Mouse (Mus musculus) liver, embryonic 16.5 days (tissue): ENCODE results near the gene Wdfy3. TPM values are rescaled to one million over a fixed set of nuclear protein-coding genes. Genes with fewer than 3 reads are reported as not detected.
A peak's percentile ranks its signal among the peaks of the same experiment; 100 is the strongest.

Experiments
- ATAC-seq: fragments of 200-750 bp; cut with Nextera tagmentation; 2 replicates; pipeline ENCODE4 v1.8.0; 2017; ENCODE audit warnings: low read depth, mild to moderate bottlenecking, moderate number of reproducible peaks, moderate library complexity
- H3K27ac ChIP-seq: fragments of 300-500 bp; sonication (generic); 2 replicates; pipeline ENCODE4 v1.5.1; 2014; ENCODE audit warnings: mild to moderate bottlenecking, low read length
- H3K27me3 ChIP-seq: fragments of 300-500 bp; sonication (generic); 2 replicates; pipeline ENCODE4 v1.6.1; 2014; ENCODE audit warnings: low read depth, low read length, mixed read lengths; ENCODE audit not compliant: control insufficient read depth, insufficient read depth
- H3K36me3 ChIP-seq: fragments of 300-500 bp; sonication (generic); 2 replicates; pipeline ENCODE4 v1.6.1; 2014; ENCODE audit warnings: mild to moderate bottlenecking; ENCODE audit not compliant: control insufficient read depth, insufficient read depth
- H3K4me1 ChIP-seq: fragments of 300-500 bp; sonication (generic); 2 replicates; pipeline ENCODE4 v1.6.1; 2014; ENCODE audit warnings: low read depth, low read length, mixed read lengths; ENCODE audit not compliant: control insufficient read depth
- H3K4me2 ChIP-seq: fragments of 300-500 bp; sonication (generic); 2 replicates; pipeline ENCODE4 v1.6.1; 2014; ENCODE audit warnings: low read depth, low read length, mixed read lengths
- H3K4me3 ChIP-seq: fragments of 300-500 bp; sonication (generic); 2 replicates; pipeline ENCODE4 v1.5.1; 2014; ENCODE audit warnings: low read depth, mild to moderate bottlenecking, low read length
- H3K9ac ChIP-seq: fragments of 300-500 bp; sonication (generic); 2 replicates; pipeline ENCODE4 v1.6.1; 2014; ENCODE audit warnings: low read depth, low read length
- H3K9me3 ChIP-seq: fragments of 300-500 bp; sonication (generic); replicated peaks from 2 replicates; pipeline ENCODE4 v1.6.1; 2016; ENCODE audit warnings: low read length; ENCODE audit not compliant: control insufficient read depth
- WGBS: fragments of 180-500 bp; shearing (Covaris S2); extraction: QIAGEN DNeasy Blood & Tissue Kit; methylation state at CpG from one replicate; pipeline ENCODE4 v1.1.7; 2014; ENCODE audit not compliant: insufficient replicate concordance; 5-methylcytosine and 5-hydroxymethylcytosine counted together
- polyA plus RNA-seq: library from polyadenylated mRNA; unstranded; fragments of >200 nt; fragmentation: Nextera tagmentation; extraction: Ambion mirVana; gene quantifications from 2 replicates; pipeline ENCODE4 v1.2.1, GENCODE M21; 2015

Wdfy3 gene
- polyA plus RNA-seq, 1 experiment from 2014 or later = 4.4 TPM

GRCm38 (mm10) chr5:102084737-102085705 lies 15.3 kb upstream of the Wdfy3 start:
- H3K4me3 ChIP-seq = no peak overlapping the region
- H3K9me3 ChIP-seq = no peaks in the 10 kb centered on the region
- no peaks in the 10 kb centered on the region for H3K4me1 ChIP-seq
- H3K27me3 ChIP-seq = no peaks in the 10 kb centered on the region
- H3K36me3 ChIP-seq = no peaks in the 10 kb centered on the region
- ATAC-seq = no peak
- no peak overlapping the region for H3K4me2 ChIP-seq
- H3K27ac ChIP-seq = no peak overlapping the region
- 40% methylated on average over 18 of the region's 18 CpGs for WGBS
- H3K9ac ChIP-seq = no peak overlapping the region

GRCm38 (mm10) chr5:102074086-102074485 lies 4.4 kb upstream of the Wdfy3 start:
- Histone ChIP-seq H3K4me2 (no peak overlapping the region), H3K36me3 (no peaks in the 10 kb centered on the region), H3K4me3 (no peak overlapping the region), H3K27me3 (no peaks in the 10 kb centered on the region), H3K9ac (no peak overlapping the region), H3K27ac (no peak overlapping the region), H3K4me1 (peaks cover 6% of the 10 kb centered on the region), H3K9me3 (no peaks in the 10 kb centered on the region)
- no peak for ATAC-seq
- 0% methylated on average over 1 of the region's 1 CpGs for WGBS

GRCm38 (mm10) chr5:102072057-102072456 lies 2.3 kb upstream of the Wdfy3 start:
- no peak for ATAC-seq
- WGBS = 61% methylated on average over 4 of the region's 4 CpGs

GRCm38 (mm10) chr5:102071241-102071640 lies 1.5 kb upstream of the Wdfy3 start:
- WGBS = 40% methylated on average over 3 of the region's 3 CpGs
- peaks cover 10% of the 10 kb centered on the region for H3K4me1 ChIP-seq
- H3K4me3 ChIP-seq = no peak overlapping the region
- no peaks in the 10 kb centered on the region for H3K9me3 ChIP-seq
- no peaks in the 10 kb centered on the region for H3K36me3 ChIP-seq
- H3K9ac ChIP-seq = no peak overlapping the region
- ATAC-seq = no peak
- H3K27me3 ChIP-seq = no peaks in the 10 kb centered on the region
- H3K27ac ChIP-seq = no peak overlapping the region
- no peak overlapping the region for H3K4me2 ChIP-seq

More at GRCm38 (mm10) chr5:102072057-102072456, 2.3 kb upstream of the Wdfy3 start:
- Histone ChIP-seq H3K27ac (no peak overlapping the region), H3K4me1 (peaks cover 10% of the 10 kb centered on the region), H3K27me3 (no peaks in the 10 kb centered on the region), H3K36me3 (no peaks in the 10 kb centered on the region), H3K4me2 (no peak overlapping the region), H3K9me3 (no peaks in the 10 kb centered on the region), H3K9ac (no peak overlapping the region), H3K4me3 (no peak overlapping the region)

GRCm38 (mm10) chr5:102070788-102071187 lies 1.1 kb upstream of the Wdfy3 start:
- H3K27ac ChIP-seq = no peak overlapping the region
- 13% methylated on average over 4 of the region's 4 CpGs for WGBS
- peaks cover 10% of the 10 kb centered on the region for H3K4me1 ChIP-seq
- peak overlapping the region; percentile 88 for H3K4me3 ChIP-seq
- no peaks in the 10 kb centered on the region for H3K9me3 ChIP-seq
- H3K4me2 ChIP-seq = peak overlapping the region; percentile 75; the same call in 1 of the 2 replicates
- no peaks in the 10 kb centered on the region for H3K36me3 ChIP-seq
- H3K9ac ChIP-seq = no peak overlapping the region
- ATAC-seq = no peak
- H3K27me3 ChIP-seq = no peaks in the 10 kb centered on the region

- peaks cover 10% of the 10 kb centered on the region for H3K4me1 ChIP-seq
- WGBS = 8% methylated on average over 6 of the region's 6 CpGs
- no peaks in the 10 kb centered on the region for H3K36me3 ChIP-seq
- H3K9me3 ChIP-seq = no peaks in the 10 kb centered on the region
- peak overlapping the region; percentile 83 for H3K27ac ChIP-seq
- H3K9ac ChIP-seq = peak overlapping the region; percentile 86
- peak overlapping the region; percentile 75 for H3K4me2 ChIP-seq
- no peaks in the 10 kb centered on the region for H3K27me3 ChIP-seq
- 0 out of 2 replicates have a peak, but pooled peaks have one; percentile 6 for ATAC-seq
- H3K4me3 ChIP-seq = peak overlapping the region; percentile 88
These were observed 670 bp upstream of the Wdfy3 start for GRCm38 (mm10) chr5:102070414-102070768.

GRCm38 (mm10) chr5:102069051-102069766 lies 512 bp downstream of the Wdfy3 start:
- Histone ChIP-seq H3K9me3 (no peaks in the 10 kb centered on the region), H3K36me3 (no peaks in the 10 kb centered on the region), H3K4me2 (peak overlapping the region; percentile 75), H3K4me3 (peak overlapping the region; percentile 88), H3K27me3 (no peaks in the 10 kb centered on the region), H3K27ac (peak overlapping the region; percentile 71), H3K4me1 (peaks cover 10% of the 10 kb centered on the region), H3K9ac (peak overlapping the region; percentile 86)
- WGBS = under 1% methylated on average over 84 of the region's 92 CpGs
- ATAC-seq = peak; percentile 78

- ATAC-seq = no peak
- H3K4me2 ChIP-seq = no peak overlapping the region
- no peak overlapping the region for H3K4me3 ChIP-seq
- no peak overlapping the region for H3K27ac ChIP-seq
- H3K27me3 ChIP-seq = no peaks in the 10 kb centered on the region
- peaks cover 27% of the 10 kb centered on the region for H3K4me1 ChIP-seq
- H3K9ac ChIP-seq = no peak overlapping the region
- H3K9me3 ChIP-seq = no peaks in the 10 kb centered on the region
- WGBS = 83% methylated on average over 6 of the region's 6 CpGs
- H3K36me3 ChIP-seq = no peaks in the 10 kb centered on the region
These were observed 3.3 kb downstream of the Wdfy3 start for GRCm38 (mm10) chr5:102066458-102066857.
